8 mouse cellular contexts compared by ENCODE assay signal in genomic region chr2:121588309-121588694, GRCm38 (mm10).
DNase-seq lines count a peak whose midpoint lies in the region; ATAC-seq and TF ChIP-seq lines count a peak whose summit lies in the region.

No protein-coding gene starts in this region.

- H3K4me3 ChIP-seq in lung, embryonic 14.5 days (ENCODE audit: low read depth, low read length) = no peak overlapping the region
- no peak overlapping the region for H3K4me3 ChIP-seq in lung, adult 2 months (replicated peaks; ENCODE audit: extremely low read depth, low read depth, low read length)
- H3K4me3 ChIP-seq in forebrain, embryonic 16.5 days (replicated peaks; ENCODE audit: low read length) = no peak overlapping the region
- no peak overlapping the region for H3K4me3 ChIP-seq in hindbrain, embryonic 16.5 days (ENCODE audit: low read length)
- peak overlapping the region; percentile 12 for H3K4me3 ChIP-seq in megakaryocyte, embryonic 14.5 days (replicated peaks)

- peaks cover 14% of the 10 kb centered on the region; the same call in 1 of the 2 replicates for H3K4me1 ChIP-seq in lung, embryonic 14.5 days (ENCODE audit: insufficient read depth)
- peaks cover 10% of the 10 kb centered on the region for H3K4me1 ChIP-seq in lung, adult 2 months (ENCODE audit: control insufficient read depth, insufficient read depth, low read length)
- H3K4me1 ChIP-seq in forebrain, embryonic 16.5 days (replicated peaks; ENCODE audit: control insufficient read depth, insufficient read depth, low read length) = peaks cover 21% of the 10 kb centered on the region
- H3K4me1 ChIP-seq in hindbrain, embryonic 16.5 days (ENCODE audit: control insufficient read depth, insufficient read depth, low read depth, low read length) = peaks cover 12% of the 10 kb centered on the region
- H3K4me1 ChIP-seq in megakaryocyte, embryonic 14.5 days = peaks cover 41% of the 10 kb centered on the region

- peak; percentile 51 for DNase-seq in lung, embryonic 14.5 days
- DNase-seq in lung, adult 2 months = no peak
- no peak for DNase-seq in right cerebral cortex, postnatal 25 days
- DNase-seq in urinary bladder, postnatal 4 days (ENCODE audit: low spot score in 2 of 2) = no peak
- no peak for DNase-seq in thymus, postnatal 4 days

- TF ChIP-seq POLR2A in lung, adult 2 months (IDR thresholded peaks at IDR 0.05; ENCODE audit: borderline replicate concordance, extremely low read depth, low read depth, low read length) = no peak

- no peaks in the 10 kb centered on the region for H3K9me3 ChIP-seq in lung, embryonic 14.5 days (ENCODE audit: low read depth, low read length)
- no peaks in the 10 kb centered on the region for H3K9me3 ChIP-seq in forebrain, embryonic 16.5 days (ENCODE audit: control insufficient read depth, low read length)
- H3K9me3 ChIP-seq in hindbrain, embryonic 16.5 days (ENCODE audit: control insufficient read depth, low read length) = no peaks in the 10 kb centered on the region
- no peaks in the 10 kb centered on the region for H3K9me3 ChIP-seq in megakaryocyte, embryonic 14.5 days

- H3K36me3 ChIP-seq in lung, embryonic 14.5 days (ENCODE audit: insufficient read depth) = no peaks in the 10 kb centered on the region
- H3K36me3 ChIP-seq in forebrain, embryonic 16.5 days (ENCODE audit: control insufficient read depth, insufficient read depth) = no peaks in the 10 kb centered on the region
- H3K36me3 ChIP-seq in hindbrain, embryonic 16.5 days (ENCODE audit: control insufficient read depth, insufficient read depth, low read length) = no peaks in the 10 kb centered on the region
- H3K36me3 ChIP-seq in megakaryocyte, embryonic 14.5 days (replicated peaks; ENCODE audit: low read length) = no peaks in the 10 kb centered on the region

- H3K27me3 ChIP-seq in lung, embryonic 14.5 days (ENCODE audit: insufficient read depth, low read length) = no peaks in the 10 kb centered on the region
- no peaks in the 10 kb centered on the region for H3K27me3 ChIP-seq in forebrain, embryonic 16.5 days (replicated peaks; ENCODE audit: control insufficient read depth, insufficient read depth, low read length)
- no peaks in the 10 kb centered on the region for H3K27me3 ChIP-seq in hindbrain, embryonic 16.5 days (replicated peaks; ENCODE audit: control insufficient read depth, insufficient read depth, low read length)
- H3K27me3 ChIP-seq in megakaryocyte, embryonic 14.5 days (replicated peaks) = peaks cover 19% of the 10 kb centered on the region

- ATAC-seq in lung, embryonic 14.5 days (ENCODE audit: insufficient read depth) = peak; percentile 66
- peak; percentile 67 for ATAC-seq in forebrain, embryonic 16.5 days
- peak; percentile 52 for ATAC-seq in hindbrain, embryonic 16.5 days

- 0 out of 2 replicates have a peak overlapping the region, but pooled peaks have one; percentile 10 for H3K4me2 ChIP-seq in lung, embryonic 14.5 days
- no peak overlapping the region for H3K4me2 ChIP-seq in forebrain, embryonic 16.5 days (ENCODE audit: low read length)
- H3K4me2 ChIP-seq in hindbrain, embryonic 16.5 days (ENCODE audit: low read length) = no peak overlapping the region

- no peak; the same call in 1 of the 2 replicates for TF ChIP-seq CTCF in lung, embryonic 14.5 days (IDR thresholded peaks at IDR 0.05; ENCODE audit: low read depth)
- no peak for TF ChIP-seq CTCF in lung, adult 2 months (IDR thresholded peaks at IDR 0.05; ENCODE audit: insufficient read depth, low read length)

- WGBS in lung, embryonic 14.5 days = 32% methylated on average over 4 of the region's 4 CpGs
- WGBS in lung, adult 2 months = 37% methylated on average over 4 of the region's 4 CpGs
- 33% methylated on average over 4 of the region's 4 CpGs for WGBS in forebrain, embryonic 16.5 days
- 30% methylated on average over 4 of the region's 4 CpGs for WGBS in hindbrain, embryonic 16.5 days

- H3K27ac ChIP-seq in lung, embryonic 14.5 days (ENCODE audit: low read depth) = 0 out of 2 replicates have a peak overlapping the region, but pooled peaks have one; percentile 38
- H3K27ac ChIP-seq in forebrain, embryonic 16.5 days (ENCODE audit: low read length) = peak overlapping the region; percentile 17; the same call in 1 of the 2 replicates
- H3K27ac ChIP-seq in hindbrain, embryonic 16.5 days (ENCODE audit: low read depth, low read length) = peak overlapping the region; percentile 63

- no peak overlapping the region for H3K9ac ChIP-seq in lung, embryonic 14.5 days
- H3K9ac ChIP-seq in forebrain, embryonic 16.5 days (replicated peaks; ENCODE audit: low read depth, low read length) = no peak overlapping the region
- no peak overlapping the region for H3K9ac ChIP-seq in hindbrain, embryonic 16.5 days (ENCODE audit: low read depth, low read length)
